8 mouse cellular contexts compared by ENCODE assay signal in genomic region chr12:102302831-102303351, GRCm38 (mm10). TPM values are rescaled to one million over a fixed set of nuclear protein-coding genes. Genes with fewer than 3 reads are reported as not detected.
A peak's percentile ranks its signal among the peaks of the same experiment; 100 is the strongest.
DNase-seq lines count a peak whose midpoint lies in the region; ATAC-seq and TF ChIP-seq lines count a peak whose summit lies in the region.

No protein-coding gene starts in this region.

- no peak overlapping the region for H3K4me3 ChIP-seq in thymus, adult 2 months (ENCODE audit: control insufficient read depth, insufficient read depth, low read length)
- no peak overlapping the region for H3K4me3 ChIP-seq in limb, embryonic 12.5 days (replicated peaks)
- H3K4me3 ChIP-seq in forebrain, postnatal 0 days (ENCODE audit: low read depth, low read length), result no peak overlapping the region
- no peak overlapping the region for H3K4me3 ChIP-seq in cerebellum, adult 2 months (replicated peaks; ENCODE audit: insufficient read depth, low read depth, low read length)

- H3K27me3 ChIP-seq in thymus, adult 2 months (ENCODE audit: control insufficient read depth, insufficient read depth, low read length), result no peaks in the 10 kb centered on the region
- H3K27me3 ChIP-seq in limb, embryonic 12.5 days, result no peaks in the 10 kb centered on the region
- no peaks in the 10 kb centered on the region for H3K27me3 ChIP-seq in forebrain, postnatal 0 days (ENCODE audit: insufficient read depth, low read length)
- no peaks in the 10 kb centered on the region for H3K27me3 ChIP-seq in cerebellum, adult 2 months (ENCODE audit: control insufficient read depth, insufficient read depth, low read length)

- no peak for ATAC-seq in limb, embryonic 12.5 days (ENCODE audit: insufficient number of reproducible peaks, insufficient read depth, low FRiP score, low TSS enrichment, low read depth)
- ATAC-seq in forebrain, postnatal 0 days, result no peak

- H3K9me3 ChIP-seq in limb, embryonic 12.5 days, result no peaks in the 10 kb centered on the region
- H3K9me3 ChIP-seq in forebrain, postnatal 0 days (ENCODE audit: low read length), result no peaks in the 10 kb centered on the region

- no peak overlapping the region for H3K9ac ChIP-seq in limb, embryonic 12.5 days (replicated peaks)
- H3K9ac ChIP-seq in forebrain, postnatal 0 days, result no peak overlapping the region

- 69% methylated on average over 4 of the region's 4 CpGs for WGBS in thymus, adult 2 months
- 61% methylated on average over 4 of the region's 4 CpGs for WGBS in limb, embryonic 12.5 days
- 80% methylated on average over 4 of the region's 4 CpGs for WGBS in forebrain, postnatal 0 days
- WGBS in cerebellum, adult 2 months, result 87% methylated on average over 4 of the region's 4 CpGs

- peaks cover 51% of the 10 kb centered on the region for H3K4me1 ChIP-seq in thymus, adult 2 months (replicated peaks; ENCODE audit: control insufficient read depth, insufficient read depth, low read length)
- peaks cover 9% of the 10 kb centered on the region for H3K4me1 ChIP-seq in limb, embryonic 12.5 days (replicated peaks)
- H3K4me1 ChIP-seq in forebrain, postnatal 0 days (ENCODE audit: insufficient read depth), result peaks cover 9% of the 10 kb centered on the region; the same call in 1 of the 2 replicates
- H3K4me1 ChIP-seq in cerebellum, adult 2 months (ENCODE audit: control insufficient read depth, insufficient read depth, low read length), result peaks cover 13% of the 10 kb centered on the region

- peak; percentile 74 to 81 for DNase-seq in cerebellum, postnatal 10 days
- no peak for DNase-seq in cerebellum, adult 8-10 months
- DNase-seq in thymus, adult 2 months, result no peak
- DNase-seq in thymus, postnatal 4 days, result no peak
- DNase-seq in testis, postnatal 10 days (ENCODE audit: low spot score), result peak; percentile 79
- no peak for DNase-seq in forebrain, postnatal 0 days
- no peak for DNase-seq in cerebellum, adult 2 months

- TF ChIP-seq POLR2A in thymus, adult 2 months (IDR thresholded peaks at IDR 0.05; ENCODE audit: control insufficient read depth, extremely low read depth, insufficient read depth, low read length, poor library complexity), result no peak
- no peak for TF ChIP-seq POLR2A in cerebellum, adult 2 months (IDR thresholded peaks at IDR 0.05; ENCODE audit: borderline replicate concordance, insufficient read depth, low read length)

- H3K27ac ChIP-seq in thymus, adult 2 months (ENCODE audit: control insufficient read depth, insufficient read depth, low read length), result peak overlapping the region; percentile 10; the same call in 1 of the 2 replicates
- peak overlapping the region; percentile 19; the same call in 1 of the 2 replicates for H3K27ac ChIP-seq in limb, embryonic 12.5 days
- no peak overlapping the region for H3K27ac ChIP-seq in forebrain, postnatal 0 days (ENCODE audit: low read depth, low read length)
- no peak overlapping the region for H3K27ac ChIP-seq in cerebellum, adult 2 months (ENCODE audit: insufficient read depth, low read length)

- TF ChIP-seq CTCF in thymus, adult 2 months (IDR thresholded peaks at IDR 0.05; ENCODE audit: borderline replicate concordance, control insufficient read depth, extremely low read depth, insufficient read depth, low read length, poor library complexity), result no peak
- TF ChIP-seq CTCF in forebrain, postnatal 0 days (IDR thresholded peaks at IDR 0.05; ENCODE audit: low read depth), result no peak
- no peak for TF ChIP-seq CTCF in cerebellum, adult 2 months (IDR thresholded peaks at IDR 0.05; ENCODE audit: borderline replicate concordance, insufficient read depth, low read depth, low read length)

- H3K36me3 ChIP-seq in thymus, adult 2 months (ENCODE audit: control insufficient read depth, insufficient read depth, low read length), result no peaks in the 10 kb centered on the region
- H3K36me3 ChIP-seq in limb, embryonic 12.5 days, result no peaks in the 10 kb centered on the region
- H3K36me3 ChIP-seq in forebrain, postnatal 0 days (ENCODE audit: insufficient read depth), result no peaks in the 10 kb centered on the region

- H3K4me2 ChIP-seq in limb, embryonic 12.5 days, result no peak overlapping the region
- no peak overlapping the region for H3K4me2 ChIP-seq in forebrain, postnatal 0 days (ENCODE audit: low read depth)

RNA-seq across cellular contexts. Expression of gene Rin3, which starts 20.0 kb away (rescaled TPM):
- 25.4 and 33.8 TPM in 2 replicates for polyA plus RNA-seq in thymus, adult 2 months (2012; rRNA removed)
- polyA plus RNA-seq in limb, embryonic 12.5 days (2016; fragmentation: Nextera tagmentation; extraction: Ambion mirVana), result 3.6 and 4.4 TPM in 2 replicates
- 1.3 and 3.3 TPM in 2 replicates for total RNA-seq in forebrain, postnatal 0 days (2014; rRNA removed)
- polyA plus RNA-seq in forebrain, postnatal 0 days (2015; fragmentation: Nextera tagmentation; extraction: Ambion mirVana), result 1.5 and 1.9 TPM in 2 replicates
- polyA plus RNA-seq in cerebellum, adult 2 months (2012; rRNA removed), result 1.1 and 1.2 TPM in 2 replicates

Comparison
In these comparisons a context has a peak if more than half of its experiments do, and no peak if none do; other contexts are left out.
1. DNase-seq: peak in cerebellum, postnatal 10 days (2 of 2) and testis, postnatal 10 days (single experiment); none in cerebellum, adult 8-10 months (single experiment), thymus, adult 2 months (single experiment), thymus, postnatal 4 days (single experiment), forebrain, postnatal 0 days (single experiment) and cerebellum, adult 2 months (0 of 2).
2. H3K27ac ChIP-seq: peak in thymus, adult 2 months (single experiment) and limb, embryonic 12.5 days (single experiment); none in forebrain, postnatal 0 days (single experiment) and cerebellum, adult 2 months (single experiment).